Mouse (Mus musculus): ENCODE results near the gene Ybx1. TPM values are rescaled to one million over a fixed set of nuclear protein-coding genes. Genes with fewer than 3 reads are reported as not detected.

Gene Ybx1
- polyA plus RNA-seq, 1 experiment = 734 TPM

- Histone ChIP-seq H3ac (ENCODE audit: control insufficient read depth, insufficient read length) (no peak overlapping the region), H3K36me3 (ENCODE audit: control insufficient read depth, insufficient read depth) (peaks cover 6% of the 10 kb centered on the region), H3K4me3 (peak overlapping the region; percentile 37), H3K79me2 (ENCODE audit: control insufficient read depth, insufficient read depth) (peaks cover 6% of the 10 kb centered on the region), H3K4me2 (ENCODE audit: low read depth) (peak overlapping the region; percentile 84), H3K27me3 (ENCODE audit: control insufficient read depth, insufficient read depth, insufficient read length) (no peaks in the 10 kb centered on the region)
- TF ChIP-seq POLR2AphosphoS2 (IDR thresholded peaks at IDR 0.05; ENCODE audit: insufficient read length, low read depth) (no peak), TCF12 (IDR thresholded peaks at IDR 0.05; ENCODE audit: insufficient read depth, poor library complexity, severe bottlenecking) (no peak), REST (IDR thresholded peaks at IDR 0.05; ENCODE audit: insufficient read depth, insufficient read length) (no peak), USF1 (IDR thresholded peaks at IDR 0.05; ENCODE audit: low read depth) (no peak), MYOD1 (IDR thresholded peaks at IDR 0.05; ENCODE audit: control insufficient read depth in 1 of 3, insufficient read length in 2 of 3, low read depth in 2 of 3) (no peak), MYOG (IDR thresholded peaks at IDR 0.05; ENCODE audit: control insufficient read depth in 1 of 3, insufficient read depth in 1 of 3, insufficient read length in 2 of 3, low read depth in 2 of 3) (no peak), POLR2A (IDR thresholded peaks at IDR 0.05; ENCODE audit: insufficient read length, low read depth) (no peak), E2F4 (IDR thresholded peaks at IDR 0.05; ENCODE audit: insufficient read depth) (no peak), SRF (IDR thresholded peaks at IDR 0.05; ENCODE audit: control insufficient read depth, insufficient read length, low read depth) (no peak), CEBPB (IDR thresholded peaks at IDR 0.05; ENCODE audit: insufficient read depth, poor library complexity, severe bottlenecking) (no peak), TCF3 (IDR thresholded peaks at IDR 0.05; ENCODE audit: insufficient read length, low read depth) (no peak), MAX (IDR thresholded peaks at IDR 0.05; ENCODE audit: low read depth) (no peak)
Measured at GRCm38 (mm10) chr4:119320896-119321550, 26.6 kb upstream of the Ybx1 start.

GRCm38 (mm10) chr4:119320131-119320830 lies 25.9 kb upstream of the Ybx1 start, which contains the start of gene Ppih:
Gene Ppih, minus strand, starts transcription at chr4:119320546.
- H3K4me3 ChIP-seq = peak within 1 kb of the TSS; percentile 37
- no peaks in the 10 kb centered on the region for H3K27me3 ChIP-seq (ENCODE audit: control insufficient read depth, insufficient read depth, insufficient read length)
- peaks cover 6% of the 10 kb centered on the region for H3K79me2 ChIP-seq (ENCODE audit: control insufficient read depth, insufficient read depth)
- H3ac ChIP-seq (ENCODE audit: control insufficient read depth, insufficient read length) = peak within 1 kb of the TSS; percentile 25
- H3K36me3 ChIP-seq (ENCODE audit: control insufficient read depth, insufficient read depth) = peaks cover 13% of the 10 kb centered on the region
- TF ChIP-seq POLR2AphosphoS2 (IDR thresholded peaks at IDR 0.05; ENCODE audit: insufficient read length, low read depth) (peak; percentile 67), MAX (IDR thresholded peaks at IDR 0.05; ENCODE audit: low read depth) (no peak), CEBPB (IDR thresholded peaks at IDR 0.05; ENCODE audit: insufficient read depth, poor library complexity, severe bottlenecking) (no peak), POLR2A (IDR thresholded peaks at IDR 0.05; ENCODE audit: insufficient read length, low read depth) (peak; percentile 71), E2F4 (IDR thresholded peaks at IDR 0.05; ENCODE audit: insufficient read depth) (peak; percentile 18), MYOG (IDR thresholded peaks at IDR 0.05; ENCODE audit: control insufficient read depth in 1 of 3, insufficient read depth in 1 of 3, insufficient read length in 2 of 3, low read depth in 2 of 3) (no peak), SRF (IDR thresholded peaks at IDR 0.05; ENCODE audit: control insufficient read depth, insufficient read length, low read depth) (no peak), MYOD1 (IDR thresholded peaks at IDR 0.05; ENCODE audit: control insufficient read depth in 1 of 3, insufficient read length in 2 of 3, low read depth in 2 of 3) (no peak), REST (IDR thresholded peaks at IDR 0.05; ENCODE audit: insufficient read depth, insufficient read length) (no peak)
- peak within 1 kb of the TSS; percentile 84 for H3K4me2 ChIP-seq (ENCODE audit: low read depth)

- Histone ChIP-seq H3ac (ENCODE audit: control insufficient read depth, insufficient read length) (no peak overlapping the region), H3K27me3 (ENCODE audit: control insufficient read depth, insufficient read depth, insufficient read length) (no peaks in the 10 kb centered on the region), H3K4me2 (ENCODE audit: low read depth) (no peak overlapping the region), H3K36me3 (ENCODE audit: control insufficient read depth, insufficient read depth) (peaks cover 13% of the 10 kb centered on the region), H3K79me2 (ENCODE audit: control insufficient read depth, insufficient read depth) (no peaks in the 10 kb centered on the region), H3K4me3 (no peak overlapping the region)
- TF ChIP-seq POLR2AphosphoS2 (IDR thresholded peaks at IDR 0.05; ENCODE audit: insufficient read length, low read depth) = no peak
- TF ChIP-seq TCF12 (IDR thresholded peaks at IDR 0.05; ENCODE audit: insufficient read depth, poor library complexity, severe bottlenecking) = no peak
- TF ChIP-seq POLR2A (IDR thresholded peaks at IDR 0.05; ENCODE audit: insufficient read length, low read depth) = no peak
- TF ChIP-seq CEBPB (IDR thresholded peaks at IDR 0.05; ENCODE audit: insufficient read depth, poor library complexity, severe bottlenecking) = no peak
- TF ChIP-seq SRF (IDR thresholded peaks at IDR 0.05; ENCODE audit: control insufficient read depth, insufficient read length, low read depth) = no peak
- no peak for TF ChIP-seq MYOD1 (IDR thresholded peaks at IDR 0.05; ENCODE audit: control insufficient read depth in 1 of 3, insufficient read length in 2 of 3, low read depth in 2 of 3)
- TF ChIP-seq USF1 (IDR thresholded peaks at IDR 0.05; ENCODE audit: low read depth) = no peak
- TF ChIP-seq REST (IDR thresholded peaks at IDR 0.05; ENCODE audit: insufficient read depth, insufficient read length) = no peak
- TF ChIP-seq E2F4 (IDR thresholded peaks at IDR 0.05; ENCODE audit: insufficient read depth) = no peak
- TF ChIP-seq MYOG (IDR thresholded peaks at IDR 0.05; ENCODE audit: control insufficient read depth in 1 of 3, insufficient read depth in 1 of 3, insufficient read length in 2 of 3, low read depth in 2 of 3) = no peak
- TF ChIP-seq MAX (IDR thresholded peaks at IDR 0.05; ENCODE audit: low read depth) = no peak
- TF ChIP-seq TCF3 (IDR thresholded peaks at IDR 0.05; ENCODE audit: insufficient read length, low read depth) = no peak
Measured at GRCm38 (mm10) chr4:119313756-119314155, 19.4 kb upstream of the Ybx1 start.

GRCm38 (mm10) chr4:119305418-119305817 lies 11.0 kb upstream of the Ybx1 start:
- H3K4me2 ChIP-seq (ENCODE audit: low read depth) = no peak overlapping the region
- H3K36me3 ChIP-seq (ENCODE audit: control insufficient read depth, insufficient read depth) = no peaks in the 10 kb centered on the region
- H3K4me3 ChIP-seq = no peak overlapping the region
- no peak overlapping the region for H3ac ChIP-seq (ENCODE audit: control insufficient read depth, insufficient read length)
- no peaks in the 10 kb centered on the region for H3K27me3 ChIP-seq (ENCODE audit: control insufficient read depth, insufficient read depth, insufficient read length)
- TF ChIP-seq MAX (IDR thresholded peaks at IDR 0.05; ENCODE audit: low read depth) (no peak), MYOD1 (IDR thresholded peaks at IDR 0.05; ENCODE audit: control insufficient read depth in 1 of 3, insufficient read length in 2 of 3, low read depth in 2 of 3) (no peak), E2F4 (IDR thresholded peaks at IDR 0.05; ENCODE audit: insufficient read depth) (no peak), USF1 (IDR thresholded peaks at IDR 0.05; ENCODE audit: low read depth) (no peak), TCF3 (IDR thresholded peaks at IDR 0.05; ENCODE audit: insufficient read length, low read depth) (no peak), POLR2AphosphoS2 (IDR thresholded peaks at IDR 0.05; ENCODE audit: insufficient read length, low read depth) (no peak), REST (IDR thresholded peaks at IDR 0.05; ENCODE audit: insufficient read depth, insufficient read length) (no peak), SRF (IDR thresholded peaks at IDR 0.05; ENCODE audit: control insufficient read depth, insufficient read length, low read depth) (no peak), POLR2A (IDR thresholded peaks at IDR 0.05; ENCODE audit: insufficient read length, low read depth) (no peak), CEBPB (IDR thresholded peaks at IDR 0.05; ENCODE audit: insufficient read depth, poor library complexity, severe bottlenecking) (no peak), TCF12 (IDR thresholded peaks at IDR 0.05; ENCODE audit: insufficient read depth, poor library complexity, severe bottlenecking) (no peak)
- H3K79me2 ChIP-seq (ENCODE audit: control insufficient read depth, insufficient read depth) = no peaks in the 10 kb centered on the region
